8 mouse cellular contexts compared by ENCODE assay signal in the genomic region with DNA sequence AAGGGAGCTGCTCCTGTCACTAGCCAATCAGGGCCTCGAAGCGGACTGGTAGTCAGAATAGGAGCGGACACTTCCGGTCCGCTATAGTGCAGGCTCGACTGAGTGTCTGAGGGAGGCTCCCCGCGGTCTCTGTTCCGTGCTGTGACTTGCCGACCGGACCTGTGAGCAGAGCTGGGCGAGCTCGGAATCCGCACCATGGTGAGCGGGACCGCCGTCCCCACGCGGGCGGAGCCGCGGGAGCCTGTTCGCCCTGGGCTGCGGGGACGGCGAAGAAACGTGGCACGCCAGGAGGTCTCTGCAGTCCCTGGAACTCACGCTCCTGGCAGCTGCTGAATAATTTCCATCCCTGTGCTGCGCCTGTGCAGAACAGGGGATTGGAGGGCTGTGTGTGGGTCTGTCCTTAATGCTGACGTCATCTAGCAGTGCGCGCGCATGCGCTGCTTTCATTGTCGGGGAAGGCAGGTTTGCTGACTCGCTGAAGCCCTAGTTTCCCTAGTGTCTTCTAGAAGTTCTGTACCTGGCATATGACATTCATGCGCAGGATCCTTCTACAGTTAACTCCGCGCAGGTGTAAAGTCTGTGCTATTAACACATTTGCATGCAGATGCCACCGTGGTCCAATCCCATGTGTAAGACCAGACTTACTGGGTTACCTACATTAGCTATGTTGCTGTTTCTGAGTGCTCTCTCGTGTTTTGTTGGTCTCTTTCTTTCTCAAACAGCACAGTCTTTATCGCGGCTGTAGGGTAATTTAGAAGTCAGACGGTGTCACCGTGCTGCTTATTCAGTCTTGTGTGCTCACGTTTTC. TPM values are rescaled to one million over a fixed set of nuclear protein-coding genes. Genes with fewer than 3 reads are reported as not detected.
DNase-seq lines count a peak whose midpoint lies in the region; ATAC-seq and TF ChIP-seq lines count a peak whose summit lies in the region.

No protein-coding gene starts in this region.

- peak overlapping the region; percentile 75 for H3K9ac ChIP-seq in embryonic facial prominence, embryonic 11.5 days (replicated peaks; ENCODE audit: low read length)
- H3K9ac ChIP-seq in midbrain, embryonic 12.5 days (replicated peaks) = peak overlapping the region; percentile 76

- ATAC-seq in embryonic facial prominence, embryonic 11.5 days (replicated peaks; ENCODE audit: insufficient number of reproducible peaks, low FRiP score, low TSS enrichment, low read depth) = peak; percentile 100
- ATAC-seq in midbrain, embryonic 12.5 days (ENCODE audit: low FRiP score, low read depth) = peak; percentile 100

- H3K4me3 ChIP-seq in embryonic facial prominence, embryonic 11.5 days (ENCODE audit: low read depth, low read length) = peak overlapping the region; percentile 53
- peak overlapping the region; percentile 79 for H3K4me3 ChIP-seq in limb, embryonic 10.5 days
- H3K4me3 ChIP-seq in midbrain, embryonic 12.5 days = peak overlapping the region; percentile 64
- H3K4me3 ChIP-seq in small intestine, adult 2 months (ENCODE audit: low read depth, low read length) = peak overlapping the region; percentile 71

- 8% methylated on average over 47 of the region's 47 CpGs for WGBS in embryonic facial prominence, embryonic 11.5 days
- WGBS in limb, embryonic 10.5 days = 7% methylated on average over 47 of the region's 47 CpGs
- 7% methylated on average over 47 of the region's 47 CpGs for WGBS in midbrain, embryonic 12.5 days
- WGBS in small intestine, adult 2 months = 3% methylated on average over 47 of the region's 47 CpGs

- H3K4me2 ChIP-seq in embryonic facial prominence, embryonic 11.5 days (ENCODE audit: low read depth, low read length) = peak overlapping the region; percentile 57
- H3K4me2 ChIP-seq in midbrain, embryonic 12.5 days (replicated peaks) = peak overlapping the region; percentile 67

- TF ChIP-seq CTCF in small intestine, adult 2 months (IDR thresholded peaks at IDR 0.05; ENCODE audit: extremely low read depth, insufficient read length, insufficient replicate concordance, low read depth, low read length) = no peak

- no peaks in the 10 kb centered on the region for H3K4me1 ChIP-seq in embryonic facial prominence, embryonic 11.5 days (ENCODE audit: control insufficient read depth, insufficient read depth, low read length)
- H3K4me1 ChIP-seq in limb, embryonic 10.5 days = peaks cover 6% of the 10 kb centered on the region
- H3K4me1 ChIP-seq in midbrain, embryonic 12.5 days = peaks cover 4% of the 10 kb centered on the region; the same call in 1 of the 2 replicates
- peaks cover 3% of the 10 kb centered on the region; the same call in 1 of the 2 replicates for H3K4me1 ChIP-seq in small intestine, adult 2 months (ENCODE audit: control insufficient read depth, insufficient read depth, insufficient read length, low read length)

- H3K27me3 ChIP-seq in embryonic facial prominence, embryonic 11.5 days (ENCODE audit: control insufficient read depth, insufficient read depth, low read length) = no peaks in the 10 kb centered on the region
- H3K27me3 ChIP-seq in limb, embryonic 10.5 days (ENCODE audit: low read depth, poor library complexity, severe bottlenecking) = no peaks in the 10 kb centered on the region
- no peaks in the 10 kb centered on the region for H3K27me3 ChIP-seq in midbrain, embryonic 12.5 days
- no peaks in the 10 kb centered on the region for H3K27me3 ChIP-seq in small intestine, adult 2 months (ENCODE audit: control insufficient read depth, insufficient read depth, low read length)

- DNase-seq in 3134 (ENCODE audit: extremely low read depth, insufficient read length, low spot score) = peak; percentile 98
- DNase-seq in adrenal gland, postnatal 25 days = peak; percentile 82
- DNase-seq in embryonic facial prominence, embryonic 11.5 days (ENCODE audit: low spot score) = peak; percentile 93
- peak; percentile 83 to 89 for DNase-seq in heart, adult 18-20 months
- peak; percentile 81 for DNase-seq in kidney, adult 18-20 months
- peak; percentile 89 for DNase-seq in limb, embryonic 10.5 days (ENCODE audit: low spot score)

- no peaks in the 10 kb centered on the region; the same call in 1 of the 2 replicates for H3K36me3 ChIP-seq in embryonic facial prominence, embryonic 11.5 days (replicated peaks; ENCODE audit: control insufficient read depth, insufficient read depth, low read depth, low read length)
- no peaks in the 10 kb centered on the region for H3K36me3 ChIP-seq in limb, embryonic 10.5 days
- no peaks in the 10 kb centered on the region for H3K36me3 ChIP-seq in midbrain, embryonic 12.5 days
- H3K36me3 ChIP-seq in small intestine, adult 2 months (ENCODE audit: control insufficient read depth, insufficient read depth, low read length) = no peaks in the 10 kb centered on the region

- H3K27ac ChIP-seq in embryonic facial prominence, embryonic 11.5 days (replicated peaks; ENCODE audit: low read depth, low read length) = peak overlapping the region; percentile 84
- H3K27ac ChIP-seq in limb, embryonic 10.5 days = peak overlapping the region; percentile 94
- H3K27ac ChIP-seq in midbrain, embryonic 12.5 days (replicated peaks) = peak overlapping the region; percentile 94
- peak overlapping the region; percentile 80 for H3K27ac ChIP-seq in small intestine, adult 2 months (ENCODE audit: insufficient read depth, low read depth, low read length)

- TF ChIP-seq POLR2A in small intestine, adult 2 months (IDR thresholded peaks at IDR 0.05; ENCODE audit: low read depth, low read length) = peak; percentile 59

- H3K9me3 ChIP-seq in embryonic facial prominence, embryonic 11.5 days (replicated peaks; ENCODE audit: control insufficient read depth, low read length) = no peaks in the 10 kb centered on the region; the same call in 1 of the 2 replicates
- H3K9me3 ChIP-seq in limb, embryonic 10.5 days (replicated peaks) = 0 out of 2 replicates have a peak, but pooled peaks cover 2% of the 10 kb centered on the region
- H3K9me3 ChIP-seq in midbrain, embryonic 12.5 days = peaks cover 11% of the 10 kb centered on the region; the same call in 1 of the 2 replicates

RNA-seq across cellular contexts. Expression of a gene that starts 50.6 kb away (rescaled TPM):
- 4.1 and 5.4 TPM in 2 replicates for total RNA-seq in adrenal gland, postnatal 25 days (2021)
- 5.4 and 5.7 TPM in 2 replicates for polyA plus RNA-seq in embryonic facial prominence, embryonic 11.5 days (2014; fragmentation: Nextera tagmentation; extraction: Ambion mirVana)
- 1 to 10 TPM; 2.0 to 2.7 TPM for total RNA-seq in heart, adult 18-20 months (2021)
- polyA plus RNA-seq in limb, embryonic 10.5 days (2016; fragmentation: Nextera tagmentation; extraction: Ambion mirVana) = 3.8 and 4.4 TPM in 2 replicates
- 6.2 and 6.3 TPM in 2 replicates for polyA plus RNA-seq in midbrain, embryonic 12.5 days (2016; fragmentation: Nextera tagmentation; extraction: Ambion mirVana)
- polyA plus RNA-seq in small intestine, adult 2 months (2012; rRNA removed) = 0.08 TPM in 1 of 2 replicates, not detected in the other

Comparison
In these comparisons a context has a peak if more than half of its experiments do, and no peak if none do; other contexts are left out.
1. Peak in every context shown above with its lines: DNase-seq, ATAC-seq, H3K4me3 ChIP-seq and H3K27ac ChIP-seq.